Mouse (Mus musculus): ENCODE data around the gene Rtbdn. TPM values are rescaled to one million over a fixed set of nuclear protein-coding genes. Genes with fewer than 3 reads are reported as not detected.

Gene Rtbdn
- total and polyA plus RNA-seq, 2 experiments from 2014 or later, result 3.5 to 10.4 TPM

DNA sequence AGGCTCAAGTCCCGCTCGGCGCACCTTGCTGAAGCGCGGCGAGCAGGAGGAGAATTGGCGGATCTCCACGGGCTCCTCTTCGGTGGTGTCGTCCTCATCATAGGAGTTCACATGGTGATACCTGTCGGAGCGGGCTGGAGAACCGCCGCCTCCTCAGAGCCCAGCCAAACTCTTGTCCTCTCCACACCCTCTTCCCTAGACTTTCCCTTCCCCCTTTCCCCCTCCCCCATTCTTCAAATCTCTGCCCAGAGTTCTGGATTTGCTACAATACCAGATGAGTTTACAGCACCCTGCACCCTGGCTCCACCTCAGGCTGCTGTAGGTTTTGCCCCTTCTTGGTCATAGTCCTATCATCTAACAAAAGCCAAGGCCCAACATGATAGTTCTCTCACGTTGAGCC lies 28.1 kb upstream of the Rtbdn start:
- ATAC-seq, result no peak
- Histone ChIP-seq H3K4me3 (ENCODE audit: low read depth, low read length) (no peak overlapping the region), H3K27ac (ENCODE audit: low read depth, low read length) (no peak overlapping the region), H3K4me2 (ENCODE audit: low read depth) (no peak overlapping the region), H3K4me1 (ENCODE audit: insufficient read depth) (no peaks in the 10 kb centered on the region), H3K36me3 (ENCODE audit: insufficient read depth) (peaks cover 88% of the 10 kb centered on the region), H3K9ac (no peak overlapping the region), H3K27me3 (ENCODE audit: insufficient read depth, low read length) (peaks cover 4% of the 10 kb centered on the region; the same call in 1 of the 2 replicates), H3K9me3 (ENCODE audit: low read length) (no peaks in the 10 kb centered on the region)
- no peak for DNase-seq
- 95% methylated on average over 15 of the region's 15 CpGs for WGBS
- no peak for TF ChIP-seq CTCF (IDR thresholded peaks at IDR 0.05; ENCODE audit: low read depth)

DNA sequence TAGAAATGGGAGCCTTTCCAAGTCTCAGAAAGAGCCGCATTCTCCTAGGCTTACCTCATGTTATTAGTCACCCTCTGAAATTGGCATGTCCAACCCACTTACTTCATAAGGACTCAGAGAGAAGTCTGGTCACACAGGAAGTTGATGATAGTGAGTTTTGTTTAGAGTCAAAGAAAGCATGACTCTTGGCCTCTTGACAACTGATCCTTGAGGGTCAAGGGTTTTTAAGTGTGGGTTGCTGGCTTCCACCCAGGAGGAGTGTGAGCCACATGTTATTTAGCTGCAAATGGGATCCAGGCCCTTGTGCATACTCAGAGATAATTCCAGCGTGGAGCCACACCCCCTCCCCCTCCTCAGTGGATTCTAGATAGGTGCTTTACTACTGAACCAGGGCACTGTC lies 25.2 kb upstream of the Rtbdn start:
- no peak for TF ChIP-seq CTCF (IDR thresholded peaks at IDR 0.05; ENCODE audit: low read depth)
- H3K4me1 ChIP-seq (ENCODE audit: insufficient read depth), result no peaks in the 10 kb centered on the region
- WGBS, result 81% methylated on average over 2 of the region's 2 CpGs

DNA sequence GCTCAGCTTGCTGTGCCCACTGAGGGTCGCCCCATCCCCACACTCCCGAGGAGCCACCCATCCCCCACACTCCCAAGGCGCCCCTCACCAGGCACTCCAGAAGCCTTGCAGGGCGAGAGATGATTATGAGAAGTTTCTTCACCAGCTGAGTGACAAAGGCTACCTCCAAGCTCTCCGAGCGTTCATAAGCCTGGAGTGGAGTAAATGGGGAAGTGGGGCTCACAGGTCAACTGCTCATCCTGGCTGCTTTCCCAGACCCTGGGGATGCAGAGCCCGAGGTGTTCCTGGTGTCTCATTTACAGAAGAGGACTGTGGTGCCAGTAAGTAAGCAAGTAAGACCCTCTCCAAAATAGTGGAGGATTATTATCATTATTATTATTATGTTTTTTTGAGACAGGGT lies 21.2 kb upstream of the Rtbdn start:
- Histone ChIP-seq H3K4me2 (ENCODE audit: low read depth) (no peak overlapping the region), H3K9me3 (ENCODE audit: low read length) (no peaks in the 10 kb centered on the region), H3K27me3 (ENCODE audit: insufficient read depth, low read length) (no peaks in the 10 kb centered on the region), H3K4me1 (ENCODE audit: insufficient read depth) (no peaks in the 10 kb centered on the region), H3K27ac (ENCODE audit: low read depth, low read length) (no peak overlapping the region), H3K9ac (no peak overlapping the region), H3K36me3 (ENCODE audit: insufficient read depth) (peaks cover 73% of the 10 kb centered on the region), H3K4me3 (ENCODE audit: low read depth, low read length) (no peak overlapping the region)
- WGBS, result 75% methylated on average over 7 of the region's 7 CpGs
- DNase-seq (no peak), ATAC-seq (no peak)
- no peak for TF ChIP-seq CTCF (IDR thresholded peaks at IDR 0.05; ENCODE audit: low read depth)

More for the DNA sequence above, 25.2 kb upstream of the Rtbdn start:
- H3K9ac ChIP-seq, result no peak overlapping the region
- H3K9me3 ChIP-seq (ENCODE audit: low read length), result no peaks in the 10 kb centered on the region
- no peak for DNase-seq
- H3K36me3 ChIP-seq (ENCODE audit: insufficient read depth), result peaks cover 92% of the 10 kb centered on the region
- no peak overlapping the region for H3K27ac ChIP-seq (ENCODE audit: low read depth, low read length)
- no peaks in the 10 kb centered on the region for H3K27me3 ChIP-seq (ENCODE audit: insufficient read depth, low read length)
- H3K4me2 ChIP-seq (ENCODE audit: low read depth), result no peak overlapping the region
- ATAC-seq, result no peak
- H3K4me3 ChIP-seq (ENCODE audit: low read depth, low read length), result no peak overlapping the region

DNA sequence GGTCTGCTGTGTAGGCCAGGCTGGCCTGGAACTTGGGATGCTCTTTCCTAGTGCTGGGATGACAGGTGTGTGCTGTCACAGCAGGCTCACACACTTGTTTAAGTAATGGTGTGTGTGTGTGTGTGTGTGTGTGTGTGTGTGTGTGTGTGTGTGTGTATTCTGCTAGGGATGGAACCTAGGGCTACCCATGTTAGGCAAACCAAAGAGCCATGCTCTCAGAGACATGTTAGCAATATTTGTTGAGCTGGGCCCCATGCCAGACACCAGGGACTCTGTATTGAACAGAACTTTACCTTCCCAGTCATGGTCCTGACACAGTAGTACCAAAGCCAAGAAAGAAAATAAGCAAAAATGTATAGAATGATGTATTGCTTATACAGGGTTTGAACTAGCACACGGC lies 19.3 kb upstream of the Rtbdn start:
- Histone ChIP-seq H3K9me3 (ENCODE audit: low read length) (no peaks in the 10 kb centered on the region), H3K36me3 (ENCODE audit: insufficient read depth) (peaks cover 67% of the 10 kb centered on the region), H3K27ac (ENCODE audit: low read depth, low read length) (no peak overlapping the region), H3K4me2 (ENCODE audit: low read depth) (no peak overlapping the region), H3K27me3 (ENCODE audit: insufficient read depth, low read length) (no peaks in the 10 kb centered on the region), H3K9ac (no peak overlapping the region), H3K4me1 (ENCODE audit: insufficient read depth) (no peaks in the 10 kb centered on the region), H3K4me3 (ENCODE audit: low read depth, low read length) (no peak overlapping the region)
- TF ChIP-seq CTCF (IDR thresholded peaks at IDR 0.05; ENCODE audit: low read depth), result no peak
- WGBS, result 87% methylated on average over 1 of the region's 1 CpGs
- DNase-seq, result no peak
- ATAC-seq, result no peak

GRCm38 (mm10) chr8:84928456-84929306 lies 18.1 kb upstream of the Rtbdn start:
- 6% methylated on average over 46 of the region's 52 CpGs for WGBS
- DNase-seq, result peak; percentile 81
- peak; percentile 89 for ATAC-seq

DNA sequence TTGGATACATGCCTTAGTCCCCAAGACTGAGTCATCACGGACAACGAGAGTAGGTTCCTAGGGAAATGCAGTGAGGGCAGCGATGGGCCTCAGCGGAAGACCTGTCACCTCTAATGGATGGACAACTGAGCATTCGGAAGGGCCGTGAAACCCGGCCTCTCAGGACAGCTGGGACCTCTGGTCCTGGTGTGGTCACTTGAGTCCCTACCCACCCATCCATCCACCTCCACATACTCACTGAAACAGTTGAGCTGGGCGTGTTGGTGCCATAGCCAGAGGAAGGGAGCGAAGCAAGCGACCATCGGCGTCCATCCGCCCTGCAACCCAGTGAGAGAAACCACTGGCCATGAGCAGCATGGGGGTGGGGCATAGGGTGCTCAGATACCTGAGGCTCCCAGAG lies 16.2 kb upstream of the Rtbdn start:
- ATAC-seq (no peak), DNase-seq (no peak)
- Histone ChIP-seq H3K4me1 (ENCODE audit: insufficient read depth) (peaks cover 8% of the 10 kb centered on the region), H3K27ac (ENCODE audit: low read depth, low read length) (no peak overlapping the region), H3K27me3 (ENCODE audit: insufficient read depth, low read length) (no peaks in the 10 kb centered on the region), H3K9me3 (ENCODE audit: low read length) (no peaks in the 10 kb centered on the region), H3K9ac (no peak overlapping the region), H3K36me3 (ENCODE audit: insufficient read depth) (peaks cover 46% of the 10 kb centered on the region), H3K4me2 (ENCODE audit: low read depth) (no peak overlapping the region), H3K4me3 (ENCODE audit: low read depth, low read length) (no peak overlapping the region)
- no peak for TF ChIP-seq CTCF (IDR thresholded peaks at IDR 0.05; ENCODE audit: low read depth)
- WGBS, result 91% methylated on average over 13 of the region's 13 CpGs

More at GRCm38 (mm10) chr8:84928456-84929306, 18.1 kb upstream of the Rtbdn start:
- Histone ChIP-seq H3K9me3 (ENCODE audit: low read length) (no peaks in the 10 kb centered on the region), H3K4me2 (ENCODE audit: low read depth) (peak overlapping the region; percentile 39), H3K9ac (0 out of 2 replicates have a peak overlapping the region, but pooled peaks have one; percentile 6), H3K27me3 (ENCODE audit: insufficient read depth, low read length) (no peaks in the 10 kb centered on the region), H3K27ac (ENCODE audit: low read depth, low read length) (no peak overlapping the region), H3K4me3 (ENCODE audit: low read depth, low read length) (peak overlapping the region; percentile 14; the same call in 1 of the 2 replicates), H3K36me3 (ENCODE audit: insufficient read depth) (peaks cover 62% of the 10 kb centered on the region), H3K4me1 (ENCODE audit: insufficient read depth) (no peaks in the 10 kb centered on the region)
- peak; percentile 85 for TF ChIP-seq CTCF (IDR thresholded peaks at IDR 0.05; ENCODE audit: low read depth)
